Mouse (Mus musculus): ENCODE measurements around the gene Ldlrad2.
A peak's percentile ranks its signal among the peaks of the same experiment; 100 is the strongest.
"Not testable (repeated sequence)": the region's sequence is repeated elsewhere in the genome, so short reads cannot be mapped to it uniquely, and the experiment has no call there.

Gene Ldlrad2

DNA sequence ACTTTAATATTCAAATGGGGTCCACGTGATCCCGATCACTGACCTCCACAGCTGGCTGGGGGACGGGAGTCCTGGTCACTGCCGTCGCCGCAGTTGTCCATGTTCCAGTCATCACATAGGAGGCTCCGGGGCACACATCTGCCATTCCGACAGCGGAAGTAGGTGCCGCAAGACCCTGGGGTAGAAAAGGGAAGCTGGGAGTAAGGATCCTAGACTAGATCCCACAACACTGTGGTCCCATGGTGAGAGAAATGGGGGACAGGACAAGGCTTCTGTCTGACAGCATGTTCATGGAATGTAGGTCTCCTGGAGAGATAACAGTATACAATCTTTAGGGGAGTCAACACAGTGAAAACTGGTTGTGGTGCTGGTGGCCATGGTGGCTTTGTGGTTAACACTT lies at the start of gene Ldlrad2:
Gene Ldlrad2, minus strand, starts transcription at position 101 of the 400 bp plus-strand sequence.
- DNase-seq (ENCODE audit: low spot score in 2 of 2) = no peak

DNA sequence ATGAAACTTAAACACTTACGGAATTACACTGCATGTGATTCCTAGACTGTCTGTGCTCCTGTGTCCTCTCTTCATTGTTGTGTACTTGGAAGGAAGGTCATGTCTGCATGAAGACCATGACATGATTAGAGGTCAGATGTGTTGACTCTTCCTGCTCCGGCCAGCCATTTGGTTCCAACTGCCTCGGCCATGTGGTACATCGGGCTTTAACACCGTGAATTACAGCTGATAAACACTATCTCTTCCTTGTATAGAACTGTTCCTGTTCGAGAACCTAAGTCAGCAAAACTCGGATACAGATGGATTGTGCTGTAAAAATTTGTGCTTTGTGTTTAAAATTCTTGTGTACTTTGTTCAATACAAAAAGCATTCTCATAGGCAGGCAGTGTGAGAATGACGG lies 48.5 kb upstream of the Ldlrad2 start:
- DNase-seq (ENCODE audit: low spot score in 2 of 2) = no peak

DNA sequence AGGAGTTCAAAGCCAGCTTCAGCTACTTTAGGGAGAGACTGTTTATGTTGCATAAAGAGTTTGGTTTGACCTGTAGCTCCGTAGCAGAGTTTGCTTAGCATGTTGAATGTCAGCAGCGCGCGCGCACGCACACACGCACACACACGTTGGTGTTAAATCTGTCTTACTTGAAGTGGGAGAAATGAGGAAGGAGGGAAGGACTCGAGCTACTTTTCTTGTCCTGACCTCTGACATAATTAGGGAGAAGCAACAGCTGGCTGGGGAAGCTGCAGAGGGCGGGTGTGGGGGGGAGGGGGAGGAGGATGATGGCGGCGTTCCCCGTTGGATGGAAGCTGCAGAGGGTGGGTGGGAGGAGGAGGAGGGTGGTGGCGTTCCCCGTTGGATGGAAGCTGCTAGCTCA lies 35.9 kb upstream of the Ldlrad2 start:
- DNase-seq (ENCODE audit: low spot score in 2 of 2) = no peak

DNA sequence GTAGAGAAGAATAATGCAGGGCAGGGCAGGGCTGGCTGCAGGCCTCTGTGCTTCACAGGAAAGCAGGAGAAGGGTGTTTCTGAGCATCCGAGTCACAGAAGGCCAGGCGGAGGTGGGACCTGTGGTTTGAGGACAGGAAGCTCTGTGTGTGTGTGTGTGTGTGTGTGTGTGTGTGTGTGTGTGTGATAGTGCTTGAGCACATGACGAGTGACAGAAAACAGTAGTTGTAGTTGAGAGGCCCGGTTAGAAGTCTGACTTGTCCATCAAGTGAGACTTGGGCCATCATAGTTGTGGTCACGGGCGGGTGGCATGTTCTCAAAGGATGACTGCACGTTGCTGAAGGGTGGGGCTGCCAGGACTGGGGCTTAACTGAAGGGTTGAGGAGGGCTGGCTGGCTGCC lies 35.3 kb upstream of the Ldlrad2 start:
- no peak for DNase-seq (ENCODE audit: low spot score in 2 of 2)

GRCm38 (mm10) chr4:137609281-137609680 lies 34.9 kb upstream of the Ldlrad2 start:
- no peak for DNase-seq (ENCODE audit: low spot score in 2 of 2)

- no peak for DNase-seq (ENCODE audit: low spot score in 2 of 2)
Measured at GRCm38 (mm10) chr4:137607023-137607422, 32.7 kb upstream of the Ldlrad2 start.

- no peak for DNase-seq (ENCODE audit: low spot score in 2 of 2)
Measured at GRCm38 (mm10) chr4:137603449-137604171, 29.2 kb upstream of the Ldlrad2 start.

- no peak for DNase-seq (ENCODE audit: low spot score in 2 of 2)
Measured at GRCm38 (mm10) chr4:137598577-137598976, 24.2 kb upstream of the Ldlrad2 start.

DNA sequence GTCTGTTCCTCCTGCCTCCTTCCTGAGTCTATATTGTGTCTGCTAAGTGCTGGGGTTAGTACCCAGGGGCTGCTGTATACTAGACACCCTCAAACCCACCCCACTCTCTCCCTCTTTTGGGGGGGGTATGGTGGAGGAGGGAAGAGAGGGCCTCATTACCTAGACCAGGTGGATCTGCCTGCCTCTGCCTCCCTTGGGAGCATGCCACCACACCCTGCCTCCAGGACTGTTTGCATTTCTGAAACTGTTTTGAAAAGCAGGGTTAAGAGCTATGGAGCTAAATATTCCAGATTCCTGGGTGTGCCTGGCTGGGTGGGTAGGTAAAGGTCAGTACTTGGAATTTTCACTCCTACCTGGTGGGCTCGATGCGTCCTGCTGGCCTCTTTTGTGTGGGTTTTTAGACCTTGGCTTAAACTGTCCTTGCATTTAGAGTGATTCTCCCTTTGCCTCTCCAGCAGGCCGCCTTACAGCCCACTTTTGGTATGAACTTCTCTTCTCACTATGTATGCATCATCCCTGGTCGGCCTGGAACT lies 22.8 kb upstream of the Ldlrad2 start:
- DNase-seq (ENCODE audit: low spot score in 2 of 2) = no peak

DNA sequence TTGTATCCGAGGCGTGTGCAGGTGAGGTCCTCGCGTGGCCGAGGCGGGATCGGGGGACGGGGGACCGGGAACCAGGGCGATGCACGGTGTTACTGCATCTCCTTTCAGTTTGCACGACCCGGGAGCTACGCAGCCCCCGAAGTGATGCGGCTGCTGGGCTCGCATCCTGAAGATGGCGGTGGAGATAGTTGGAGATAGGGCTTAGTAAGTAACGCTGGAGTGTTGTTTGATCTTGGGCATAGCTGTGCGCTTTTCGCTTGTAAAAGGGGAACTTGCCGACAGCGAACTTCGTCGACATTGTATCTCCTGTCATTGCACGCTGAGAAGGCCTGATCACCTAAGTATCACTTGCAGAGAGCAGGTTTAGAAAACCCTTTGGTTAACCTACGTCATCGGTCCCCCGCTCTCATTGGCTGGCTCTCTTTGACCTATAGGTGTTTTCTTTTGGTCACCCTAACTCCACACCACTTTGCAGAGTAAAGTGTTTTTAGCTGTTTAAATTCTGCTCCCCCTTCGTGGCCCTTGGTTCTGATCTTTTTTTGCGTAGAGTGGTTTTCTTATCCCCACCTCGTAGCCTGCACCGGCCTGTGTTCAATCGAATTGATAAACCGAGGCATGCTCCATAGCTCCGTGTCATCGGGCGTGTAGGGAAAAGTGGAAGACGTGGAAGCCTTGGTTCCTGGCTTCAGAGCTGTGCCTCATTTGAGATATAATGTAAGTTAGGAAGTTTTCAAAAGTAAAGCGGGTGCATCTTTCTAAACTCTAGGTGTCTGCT lies 20.3 kb upstream of the Ldlrad2 start:
- DNase-seq (ENCODE audit: low spot score in 2 of 2) = peak; percentile 47 to 58

- peak; percentile 99 to 100 for DNase-seq (ENCODE audit: low spot score in 2 of 2)
Measured at GRCm38 (mm10) chr4:137593601-137594495, 19.5 kb upstream of the Ldlrad2 start, which contains the start of gene Usp48. Gene Usp48 (plus strand): TSS chr4:137593755.

- no peak for DNase-seq (ENCODE audit: low spot score in 2 of 2)
Measured at GRCm38 (mm10) chr4:137590961-137591360, 16.6 kb upstream of the Ldlrad2 start.

DNA sequence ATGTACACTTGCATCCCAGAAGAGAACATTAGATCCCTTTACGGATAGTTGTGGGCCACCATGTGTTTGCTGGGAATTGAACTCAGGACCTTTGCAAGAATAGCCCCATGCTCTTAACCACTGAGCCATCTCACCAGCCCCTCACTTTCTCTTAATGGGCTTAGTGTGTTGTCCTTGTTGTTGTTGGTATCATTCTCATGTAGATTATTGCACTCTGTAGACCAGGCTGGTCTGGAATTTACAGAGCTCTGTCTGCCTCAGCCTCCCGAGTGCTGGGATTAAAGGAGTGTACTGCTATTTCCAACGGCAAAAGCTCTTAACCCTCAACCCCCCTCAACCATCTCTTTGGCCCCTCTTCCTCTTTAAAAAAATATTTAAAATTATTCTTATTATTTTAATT lies 15.2 kb upstream of the Ldlrad2 start:
- DNase-seq (ENCODE audit: low spot score in 2 of 2) = no peak

DNA sequence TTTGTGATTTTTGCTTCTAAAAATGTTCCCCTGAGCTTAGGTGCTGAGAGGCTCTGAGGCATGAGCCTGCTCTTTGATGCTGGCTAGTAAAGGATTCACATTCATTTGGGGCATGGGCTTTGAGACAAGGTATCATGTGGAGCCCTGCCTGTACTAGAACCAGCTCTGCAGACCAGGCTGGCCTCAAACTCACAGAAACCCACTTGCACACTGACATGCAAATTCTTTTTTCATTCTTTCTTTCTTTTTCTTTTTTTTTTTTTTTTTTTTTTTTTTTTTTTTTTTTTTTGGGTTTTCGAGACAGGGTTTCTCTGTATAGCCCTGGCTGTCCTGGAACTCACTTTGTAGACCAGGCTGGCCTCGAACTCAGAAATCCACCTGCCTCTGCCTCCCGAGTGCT lies 14.7 kb upstream of the Ldlrad2 start:
- DNase-seq (ENCODE audit: low spot score in 2 of 2) = not testable (repeated sequence)

- no peak for DNase-seq (ENCODE audit: low spot score in 2 of 2)
Measured at GRCm38 (mm10) chr4:137581815-137582214, 7.4 kb upstream of the Ldlrad2 start.

- DNase-seq (ENCODE audit: low spot score in 2 of 2) = no peak
Measured at GRCm38 (mm10) chr4:137580299-137580698, 5.9 kb upstream of the Ldlrad2 start.

GRCm38 (mm10) chr4:137579789-137580188 lies 5.4 kb upstream of the Ldlrad2 start:
- DNase-seq (ENCODE audit: low spot score in 2 of 2) = no peak

- DNase-seq (ENCODE audit: low spot score in 2 of 2) = peak in 1 of 2 experiments; percentile 49
Measured at GRCm38 (mm10) chr4:137578181-137578845, 3.9 kb upstream of the Ldlrad2 start.

GRCm38 (mm10) chr4:137577486-137577885 lies 3.1 kb upstream of the Ldlrad2 start:
- no peak for DNase-seq (ENCODE audit: low spot score in 2 of 2)

- DNase-seq (ENCODE audit: low spot score in 2 of 2) = no peak
Measured at GRCm38 (mm10) chr4:137569873-137570272, 4.5 kb downstream of the Ldlrad2 start.

DNA sequence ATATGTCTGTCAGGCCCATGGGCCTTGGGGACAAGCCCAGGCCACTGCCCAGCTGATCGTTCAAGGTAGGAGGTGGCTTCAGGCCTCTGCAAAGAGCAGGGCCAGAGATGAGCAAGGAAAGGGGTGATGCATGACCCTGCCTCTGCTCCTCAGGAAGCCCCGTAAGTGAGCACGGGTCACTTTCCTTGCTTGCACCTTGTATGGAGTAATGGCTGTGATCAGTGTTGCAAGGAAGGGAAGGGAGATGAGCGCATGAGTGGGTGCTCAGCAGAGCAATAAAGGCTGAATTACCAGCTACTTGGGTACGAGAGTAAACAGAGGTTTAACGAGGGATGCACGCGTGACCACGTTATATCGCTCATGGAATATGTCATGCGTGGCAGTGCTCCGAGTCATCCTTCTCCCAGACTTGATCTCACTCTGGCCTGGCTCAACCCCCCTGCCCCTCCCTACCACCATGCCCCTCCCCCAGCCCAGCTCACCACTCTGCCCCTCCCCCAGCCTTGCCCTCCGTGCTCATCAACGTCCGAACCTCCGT lies 17.6 kb downstream of the Ldlrad2 start:
- no peak for DNase-seq (ENCODE audit: low spot score in 2 of 2)
